In genomic region chr11:74720668-74721067, GRCm38 (mm10) we compare ENCODE assay signal across 9 mouse cellular contexts. TPM values are rescaled to one million over a fixed set of nuclear protein-coding genes. Genes with fewer than 3 reads are reported as not detected.
DNase-seq lines count a peak whose midpoint lies in the region; ATAC-seq lines count a peak whose summit lies in the region.
"Had no signal": no experiment of that assay in that cellular context is flagged by ENCODE, and none has a peak within 500 bp of the region (broad histone marks: within the 10 kb centered on the region; RNA-seq: fewer than 3 reads in every experiment).

No protein-coding gene starts in this region.

- peak overlapping the region; percentile 79 for H3K4me3 ChIP-seq in erythroblast, embryonic 14.5 days (replicated peaks)
- no peak overlapping the region for H3K4me3 ChIP-seq in kidney, embryonic 15.5 days (replicated peaks)
- no peak overlapping the region for H3K4me3 ChIP-seq in forebrain, embryonic 15.5 days
- H3K4me3 ChIP-seq in midbrain, embryonic 12.5 days: no peak overlapping the region

- H3K9me3 ChIP-seq in erythroblast, embryonic 14.5 days (ENCODE audit: control insufficient read depth, low read length): no peaks in the 10 kb centered on the region
- no peaks in the 10 kb centered on the region for H3K9me3 ChIP-seq in kidney, embryonic 15.5 days (replicated peaks)
- H3K9me3 ChIP-seq in forebrain, embryonic 15.5 days: no peaks in the 10 kb centered on the region
- H3K9me3 ChIP-seq in midbrain, embryonic 12.5 days: no peaks in the 10 kb centered on the region

- ATAC-seq in erythroblast, adult 5-6 weeks (replicated peaks; ENCODE audit: low FRiP score, poor library complexity, severe bottlenecking): no peak
- ATAC-seq in kidney, embryonic 15.5 days (replicated peaks; ENCODE audit: low FRiP score): no peak
- no peak for ATAC-seq in forebrain, embryonic 15.5 days (replicated peaks)
- no peak for ATAC-seq in midbrain, embryonic 12.5 days (ENCODE audit: low FRiP score, low read depth)

- peaks cover 49% of the 10 kb centered on the region for H3K4me1 ChIP-seq in erythroblast, embryonic 14.5 days (ENCODE audit: control insufficient read depth)
- H3K4me1 ChIP-seq in kidney, embryonic 15.5 days: peaks cover 27% of the 10 kb centered on the region
- H3K4me1 ChIP-seq in forebrain, embryonic 15.5 days: peaks cover 48% of the 10 kb centered on the region
- H3K4me1 ChIP-seq in midbrain, embryonic 12.5 days: peaks cover 24% of the 10 kb centered on the region

- H3K4me2 ChIP-seq in kidney, embryonic 15.5 days: peak overlapping the region; percentile 5; the same call in 1 of the 2 replicates
- H3K4me2 ChIP-seq in forebrain, embryonic 15.5 days (replicated peaks): peak overlapping the region; percentile 35
- H3K4me2 ChIP-seq in midbrain, embryonic 12.5 days (replicated peaks): peak overlapping the region; percentile 23

- H3K27ac ChIP-seq in kidney, embryonic 15.5 days: no peak overlapping the region
- H3K27ac ChIP-seq in forebrain, embryonic 15.5 days (replicated peaks): no peak overlapping the region
- H3K27ac ChIP-seq in midbrain, embryonic 12.5 days (replicated peaks): no peak overlapping the region

- no peak for DNase-seq in kidney, postnatal 25 days
- DNase-seq in right cerebral cortex, postnatal 10 days (ENCODE audit: low spot score in 2 of 2): no peak
- no peak for DNase-seq in B cell, adult 2 months
- DNase-seq: lung, postnatal 36 days had no signal

- H3K36me3 ChIP-seq in erythroblast, embryonic 14.5 days (ENCODE audit: control insufficient read depth): peaks cover 28% of the 10 kb centered on the region
- no peaks in the 10 kb centered on the region for H3K36me3 ChIP-seq in kidney, embryonic 15.5 days
- H3K36me3 ChIP-seq in forebrain, embryonic 15.5 days: no peaks in the 10 kb centered on the region
- no peaks in the 10 kb centered on the region for H3K36me3 ChIP-seq in midbrain, embryonic 12.5 days

- H3K27me3 ChIP-seq in erythroblast, embryonic 14.5 days (ENCODE audit: control insufficient read depth): no peaks in the 10 kb centered on the region
- H3K27me3 ChIP-seq in kidney, embryonic 15.5 days: no peaks in the 10 kb centered on the region
- H3K27me3 ChIP-seq in forebrain, embryonic 15.5 days: no peaks in the 10 kb centered on the region
- no peaks in the 10 kb centered on the region for H3K27me3 ChIP-seq in midbrain, embryonic 12.5 days

- WGBS in kidney, embryonic 15.5 days: 68% methylated on average over 1 of the region's 1 CpGs
- WGBS in forebrain, embryonic 15.5 days: 88% methylated on average over 1 of the region's 1 CpGs
- 79% methylated on average over 1 of the region's 1 CpGs for WGBS in midbrain, embryonic 12.5 days

- H3K9ac ChIP-seq in kidney, embryonic 15.5 days: no peak overlapping the region
- H3K9ac ChIP-seq in forebrain, embryonic 15.5 days (replicated peaks): no peak overlapping the region
- H3K9ac ChIP-seq in midbrain, embryonic 12.5 days (replicated peaks): no peak overlapping the region

RNA-seq across cellular contexts. Expression of gene Pafah1b1, which starts 3.8 kb away (rescaled TPM):
- polyA plus RNA-seq in erythroblast, embryonic 14.5 days (2012): 1.4 and 2.0 TPM in 2 replicates
- 67.9 and 70.7 TPM in 2 replicates for total RNA-seq in erythroblast, adult 5-6 weeks (2015; ENCODE audit: low replicate concordance)
- total RNA-seq in erythroblast, adult 5-6 weeks (2017; ENCODE audit: low replicate concordance): 95.6 and 112 TPM in 2 replicates
- 42.0 and 50.1 TPM in 2 replicates for polyA plus RNA-seq in kidney, embryonic 15.5 days (2015; fragmentation: Nextera tagmentation; extraction: Ambion mirVana)
- 58.3 and 59.8 TPM in 2 replicates for polyA plus RNA-seq in forebrain, embryonic 15.5 days (2015; fragmentation: Nextera tagmentation; extraction: Ambion mirVana)
- polyA plus RNA-seq in midbrain, embryonic 12.5 days (2016; fragmentation: Nextera tagmentation; extraction: Ambion mirVana): 70.3 and 81.9 TPM in 2 replicates

RNA-seq across cellular contexts. Expression of gene Mettl16, which starts 50.0 kb away (rescaled TPM):
- polyA plus RNA-seq in erythroblast, embryonic 14.5 days (2012): 0.70 and 1.2 TPM in 2 replicates
- total RNA-seq in erythroblast, adult 5-6 weeks (2015; ENCODE audit: low replicate concordance): 1.3 and 2.5 TPM in 2 replicates
- total RNA-seq in erythroblast, adult 5-6 weeks (2017; ENCODE audit: low replicate concordance): 9.7 and 15.3 TPM in 2 replicates
- 54.8 and 55.4 TPM in 2 replicates for polyA plus RNA-seq in kidney, embryonic 15.5 days (2015; fragmentation: Nextera tagmentation; extraction: Ambion mirVana)
- polyA plus RNA-seq in forebrain, embryonic 15.5 days (2015; fragmentation: Nextera tagmentation; extraction: Ambion mirVana): 54.3 and 55.5 TPM in 2 replicates
- 56.3 and 58.5 TPM in 2 replicates for polyA plus RNA-seq in midbrain, embryonic 12.5 days (2016; fragmentation: Nextera tagmentation; extraction: Ambion mirVana)

Comparison
In these comparisons a context has a peak if more than half of its experiments do, and no peak if none do; other contexts are left out.
1. RNA of gene Pafah1b1, which starts 3.8 kb away (polyA plus RNA-seq): 70.3 to 81.9 TPM in midbrain, embryonic 12.5 days, 58.3 to 59.8 TPM in forebrain, embryonic 15.5 days and 42.0 to 50.1 TPM in kidney, embryonic 15.5 days; 1.4 to 2.0 TPM in erythroblast, embryonic 14.5 days; every median in the first group is over 10 times any median in the second.
2. RNA of gene Mettl16, which starts 50.0 kb away (polyA plus RNA-seq): 56.3 to 58.5 TPM in midbrain, embryonic 12.5 days, 54.8 to 55.4 TPM in kidney, embryonic 15.5 days and 54.3 to 55.5 TPM in forebrain, embryonic 15.5 days; 0.70 to 1.2 TPM in erythroblast, embryonic 14.5 days; every median in the first group is over 10 times any median in the second.
3. Peak in every context shown above with its lines, with median percentiles within 50 percentile points of each other: H3K4me2 ChIP-seq.